Mouse (Mus musculus): ENCODE data around the gene Cabin1.

- no peak for TF ChIP-seq POLR2A (IDR thresholded peaks at IDR 0.05; ENCODE audit: control insufficient read depth in 1 of 2, insufficient read depth in 1 of 2, low read depth in 1 of 2, low read length in 2 of 2, poor library complexity in 1 of 2)
- TF ChIP-seq GATA1 (IDR thresholded peaks at IDR 0.05; ENCODE audit: low read depth, low read length): no peak
- TF ChIP-seq CTCF (IDR thresholded peaks at IDR 0.05 in 2 of 3, conservative IDR thresholded peaks at IDR 0.05 in 1 of 3; ENCODE audit: control insufficient read depth in 1 of 3, insufficient read depth in 1 of 3, low read depth in 2 of 3, low read length in 3 of 3, poor library complexity in 1 of 3, severe bottlenecking in 1 of 3): no peak
- TF ChIP-seq MAFK (IDR thresholded peaks at IDR 0.05; ENCODE audit: borderline replicate concordance, low read depth, low read length): no peak
Observed at GRCm38 (mm10) chr10:75694567-75694966, 69.6 kb downstream of the Cabin1 start.
